Mouse (Mus musculus) megakaryocyte, embryonic 14.5 days (primary cell): ENCODE results near the gene Dnttip2.

Source experiments
- FLI1 ChIP-seq: IDR thresholded peaks from 2 replicates; pipeline ENCODE4 v1.6.1; 2012; ENCODE audit warnings: low read length, inconsistent platforms, mixed read lengths
- GATA1 ChIP-seq: IDR thresholded peaks from 3 replicates; pipeline ENCODE4 v1.6.1; 2012; ENCODE audit warnings: mixed read lengths, low read length, inconsistent platforms, borderline replicate concordance

DNA sequence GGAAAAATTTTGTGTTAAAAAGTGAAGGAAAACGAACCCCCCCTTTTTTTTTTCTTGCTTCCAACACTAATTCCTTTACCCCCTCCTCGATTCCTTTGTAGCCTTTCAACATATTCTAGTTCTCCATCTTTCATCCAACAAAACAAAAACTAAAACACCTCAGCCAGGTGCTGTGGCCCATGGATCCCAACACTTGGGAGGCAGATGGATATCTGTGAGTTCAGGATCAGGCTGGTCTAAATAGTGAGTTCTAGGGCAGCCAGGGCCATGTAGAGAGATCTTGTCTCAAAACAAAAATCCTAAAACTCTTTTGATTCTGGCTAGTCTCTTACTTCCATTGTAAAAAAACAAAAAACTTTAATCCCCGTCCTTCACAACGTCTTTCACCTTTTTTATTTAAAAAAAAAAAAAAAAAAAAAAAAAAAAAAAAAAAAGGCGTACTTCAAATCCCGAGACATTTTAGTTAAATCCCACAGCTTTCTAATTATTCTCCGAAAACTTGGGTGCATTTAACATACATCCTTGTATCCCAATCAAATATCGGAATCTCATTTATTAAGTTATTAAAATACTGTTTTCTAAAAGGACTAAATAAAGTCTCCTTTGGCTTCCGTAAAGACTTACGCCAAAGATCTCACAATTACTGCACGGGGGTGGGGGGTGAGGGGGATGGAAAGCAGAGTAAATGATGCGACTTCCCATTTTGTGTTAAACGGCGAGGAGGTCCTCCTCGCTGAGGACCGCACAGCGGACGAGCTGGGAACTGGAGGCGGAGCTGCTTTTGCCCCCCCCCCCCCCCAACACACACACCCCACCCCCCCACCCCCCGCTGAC is 564 bp upstream of the Dnttip2 start:
- TF ChIP-seq GATA1 (no peak), FLI1 (no peak)
